ENCODE assay signal across 28 mouse cellular contexts in genomic region chr19:52263997-52264396, GRCm38 (mm10). TPM values are rescaled to one million over a fixed set of nuclear protein-coding genes. Genes with fewer than 3 reads are reported as not detected.
DNase-seq lines count a peak whose midpoint lies in the region; ATAC-seq and TF ChIP-seq lines count a peak whose summit lies in the region.
"Had no signal": no experiment of that assay in that cellular context is flagged by ENCODE, and none has a peak within 500 bp of the region (broad histone marks: within the 10 kb centered on the region; RNA-seq: fewer than 3 reads in every experiment).

Gene Ins1 (plus strand): TSS chr19:52264297.

- H3K9ac ChIP-seq in stomach, embryonic 15.5 days = no peak within 1 kb of the TSS
- H3K9ac ChIP-seq in stomach, postnatal 0 days (ENCODE audit: low read length) = no peak within 1 kb of the TSS
- H3K9ac ChIP-seq in intestine, embryonic 16.5 days (ENCODE audit: low read depth, low read length) = no peak within 1 kb of the TSS
- H3K9ac ChIP-seq: embryonic facial prominence, embryonic 13.5 days; embryonic facial prominence, embryonic 15.5 days; forebrain, embryonic 12.5 days had no signal

- DNase-seq in stomach, postnatal 0 days (ENCODE audit: low spot score) = no peak
- DNase-seq in adipocyte (ENCODE audit: low spot score) = no peak
- DNase-seq in gastrocnemius, postnatal 10 days = no peak
- DNase-seq: adrenal gland, adult 8-10 months; adrenal gland, postnatal 14 days; cerebellum, adult 11 months; cerebellum, adult 18-20 months; cerebellum, adult 8-10 months; cerebellum, adult 9-11 months; cerebellum, postnatal 14 days; cerebellum, postnatal 36 days; embryo, embryonic 11 days had no signal

- no peaks in the 10 kb centered on the region for H3K9me3 ChIP-seq in stomach, embryonic 15.5 days
- no peaks in the 10 kb centered on the region for H3K9me3 ChIP-seq in stomach, postnatal 0 days (ENCODE audit: control insufficient read depth, low read length)
- no peaks in the 10 kb centered on the region for H3K9me3 ChIP-seq in intestine, embryonic 16.5 days (ENCODE audit: control insufficient read depth, low read length)
- H3K9me3 ChIP-seq: embryonic facial prominence, embryonic 13.5 days; embryonic facial prominence, embryonic 15.5 days; forebrain, embryonic 10.5 days; forebrain, embryonic 12.5 days had no signal

- no peak for ATAC-seq in stomach, embryonic 15.5 days (ENCODE audit: insufficient read depth, low FRiP score, low read depth)
- no peak for ATAC-seq in stomach, postnatal 0 days (ENCODE audit: low FRiP score, low TSS enrichment)
- ATAC-seq in intestine, embryonic 16.5 days = no peak
- ATAC-seq: forebrain, embryonic 14.5 days; forebrain, embryonic 16.5 days had no signal

- H3K4me3 ChIP-seq in stomach, embryonic 15.5 days (replicated peaks) = no peak within 1 kb of the TSS
- no peak within 1 kb of the TSS for H3K4me3 ChIP-seq in stomach, postnatal 0 days (ENCODE audit: low read depth, low read length)
- no peak within 1 kb of the TSS for H3K4me3 ChIP-seq in intestine, embryonic 16.5 days (ENCODE audit: low read length)
- H3K4me3 ChIP-seq: embryonic facial prominence, embryonic 13.5 days; embryonic facial prominence, embryonic 15.5 days; erythroblast, embryonic 14.5 days; forebrain, embryonic 10.5 days; forebrain, embryonic 12.5 days had no signal

- H3K27me3 ChIP-seq in stomach, embryonic 15.5 days (replicated peaks) = no peaks in the 10 kb centered on the region
- H3K27me3 ChIP-seq in stomach, postnatal 0 days (ENCODE audit: control insufficient read depth, insufficient read depth, low read length) = no peaks in the 10 kb centered on the region
- no peaks in the 10 kb centered on the region for H3K27me3 ChIP-seq in intestine, embryonic 16.5 days (replicated peaks; ENCODE audit: control insufficient read depth, insufficient read depth, low read length)
- H3K27me3 ChIP-seq: embryonic facial prominence, embryonic 13.5 days; embryonic facial prominence, embryonic 15.5 days; forebrain, embryonic 12.5 days had no signal

- no peak within 1 kb of the TSS for H3K4me2 ChIP-seq in stomach, embryonic 15.5 days
- no peak within 1 kb of the TSS for H3K4me2 ChIP-seq in stomach, postnatal 0 days (replicated peaks; ENCODE audit: low read depth)
- H3K4me2 ChIP-seq in intestine, embryonic 16.5 days (ENCODE audit: low read depth, low read length) = no peak within 1 kb of the TSS
- H3K4me2 ChIP-seq: embryonic facial prominence, embryonic 13.5 days; embryonic facial prominence, embryonic 15.5 days; forebrain, embryonic 12.5 days had no signal

- no peak within 1 kb of the TSS for H3K27ac ChIP-seq in stomach, embryonic 15.5 days
- no peak within 1 kb of the TSS for H3K27ac ChIP-seq in stomach, postnatal 0 days (replicated peaks)
- H3K27ac ChIP-seq in intestine, embryonic 16.5 days (ENCODE audit: low read length) = no peak within 1 kb of the TSS
- H3K27ac ChIP-seq: embryonic facial prominence, embryonic 13.5 days; embryonic facial prominence, embryonic 15.5 days; forebrain, embryonic 10.5 days; forebrain, embryonic 12.5 days had no signal

- no peak for TF ChIP-seq EP300 in stomach, postnatal 0 days (optimal IDR thresholded peaks at IDR 0.05)

- no peak for TF ChIP-seq CTCF in stomach, postnatal 0 days (IDR thresholded peaks at IDR 0.05; ENCODE audit: low read depth)

- H3K36me3 ChIP-seq in stomach, embryonic 15.5 days = no peaks in the 10 kb centered on the region
- H3K36me3 ChIP-seq in stomach, postnatal 0 days (ENCODE audit: control insufficient read depth, insufficient read depth, low read length) = no peaks in the 10 kb centered on the region
- no peaks in the 10 kb centered on the region for H3K36me3 ChIP-seq in intestine, embryonic 16.5 days (ENCODE audit: control insufficient read depth, insufficient read depth, low read length)
- H3K36me3 ChIP-seq: embryonic facial prominence, embryonic 13.5 days; embryonic facial prominence, embryonic 15.5 days; forebrain, embryonic 10.5 days; forebrain, embryonic 12.5 days had no signal

- no peaks in the 10 kb centered on the region for H3K4me1 ChIP-seq in stomach, embryonic 15.5 days
- H3K4me1 ChIP-seq in stomach, postnatal 0 days (replicated peaks; ENCODE audit: control insufficient read depth, insufficient read depth) = no peaks in the 10 kb centered on the region
- no peaks in the 10 kb centered on the region for H3K4me1 ChIP-seq in intestine, embryonic 16.5 days (ENCODE audit: control insufficient read depth, insufficient read depth, low read length)
- H3K4me1 ChIP-seq: embryonic facial prominence, embryonic 13.5 days; embryonic facial prominence, embryonic 15.5 days; forebrain, embryonic 10.5 days; forebrain, embryonic 12.5 days had no signal

RNA-seq across cellular contexts. Expression of gene Ins1, which starts in this region (rescaled TPM):
- polyA plus RNA-seq in stomach, embryonic 15.5 days (2015; fragmentation: Nextera tagmentation; extraction: Ambion mirVana) = 69.9 and 75.9 TPM in 2 replicates
- 0.27 and 0.79 TPM in 2 replicates for polyA plus RNA-seq in stomach, postnatal 0 days (2015; fragmentation: Nextera tagmentation; extraction: Ambion mirVana)
- 34.2 and 44.1 TPM in 2 replicates for polyA plus RNA-seq in intestine, embryonic 16.5 days (2015; fragmentation: Nextera tagmentation; extraction: Ambion mirVana)
- not detected for total RNA-seq in gastrocnemius, postnatal 10 days (2021)
- total RNA-seq: adrenal gland, adult 18-20 months; adrenal gland, adult 8-10 months; adrenal gland, postnatal 14 days; common myeloid progenitor, adult 5-6 weeks; ES-E14; MEL had no signal
- polyA plus RNA-seq: brain, embryonic 14.5 days; C2C12; embryonic facial prominence, embryonic 11.5 days; embryonic facial prominence, embryonic 13.5 days; embryonic facial prominence, embryonic 15.5 days; erythroblast, embryonic 14.5 days; forebrain, embryonic 10.5 days; forebrain, embryonic 12.5 days; forebrain, embryonic 14.5 days; forebrain, embryonic 16.5 days had no signal

Comparison
In these comparisons a context has a peak if more than half of its experiments do, and no peak if none do; other contexts are left out.
1. RNA of gene Ins1 (polyA plus RNA-seq): 69.9 to 75.9 TPM in stomach, embryonic 15.5 days and 34.2 to 44.1 TPM in intestine, embryonic 16.5 days; 0.27 to 0.79 TPM in stomach, postnatal 0 days; every median in the first group is over 10 times any median in the second.